Mouse (Mus musculus) kidney, embryonic 15.5 days (tissue): ENCODE measurements at regions not wholly inside any gene's neighbourhood (a gene's known extent, or its start where the extent isn't known, plus 50 kb on each side); places are given as distances from the start of the nearest gene placed in this dataset.

Experiments
- ATAC-seq: fragments of 200-750 bp; cut with Nextera tagmentation; replicated peaks from 2 replicates; pipeline ENCODE4 v1.8.0; 2017; ENCODE audit warnings: moderate TSS enrichment; ENCODE audit not compliant: low FRiP score
- H3K27ac ChIP-seq: fragments of 300-500 bp; sonication (generic); 2 replicates; pipeline ENCODE4 v1.5.1; 2015; ENCODE audit warnings: mild to moderate bottlenecking, inconsistent platforms
- H3K27me3 ChIP-seq: fragments of 300-500 bp; sonication (generic); 2 replicates; pipeline ENCODE4 v1.6.1; 2015; ENCODE audit warnings: inconsistent platforms
- H3K36me3 ChIP-seq: fragments of 300-500 bp; sonication (generic); 2 replicates; pipeline ENCODE4 v1.6.1; 2015; ENCODE audit warnings: inconsistent platforms
- H3K4me1 ChIP-seq: fragments of 300-500 bp; sonication (generic); 2 replicates; pipeline ENCODE4 v1.6.1; 2015; ENCODE audit warnings: inconsistent platforms
- H3K4me2 ChIP-seq: fragments of 300-500 bp; sonication (generic); 2 replicates; pipeline ENCODE4 v1.6.1; 2015; ENCODE audit warnings: moderate library complexity, mild to moderate bottlenecking, inconsistent platforms
- H3K4me3 ChIP-seq: fragments of 300-500 bp; sonication (generic); replicated peaks from 2 replicates; pipeline ENCODE4 v1.5.1; 2015; ENCODE audit warnings: mild to moderate bottlenecking, inconsistent platforms
- H3K9ac ChIP-seq: fragments of 300-500 bp; sonication (generic); 2 replicates; pipeline ENCODE4 v1.6.1; 2015; ENCODE audit warnings: mild to moderate bottlenecking, inconsistent platforms
- H3K9me3 ChIP-seq: fragments of 300-500 bp; sonication (generic); replicated peaks from 2 replicates; pipeline ENCODE4 v1.6.1; 2016; ENCODE audit warnings: inconsistent platforms
- WGBS: fragments of 180-500 bp; shearing (Covaris S2); methylation state at CpG from one replicate; pipeline ENCODE4 v1.1.7; 2015; ENCODE audit warnings: mixed read lengths; 5-methylcytosine and 5-hydroxymethylcytosine counted together

DNA sequence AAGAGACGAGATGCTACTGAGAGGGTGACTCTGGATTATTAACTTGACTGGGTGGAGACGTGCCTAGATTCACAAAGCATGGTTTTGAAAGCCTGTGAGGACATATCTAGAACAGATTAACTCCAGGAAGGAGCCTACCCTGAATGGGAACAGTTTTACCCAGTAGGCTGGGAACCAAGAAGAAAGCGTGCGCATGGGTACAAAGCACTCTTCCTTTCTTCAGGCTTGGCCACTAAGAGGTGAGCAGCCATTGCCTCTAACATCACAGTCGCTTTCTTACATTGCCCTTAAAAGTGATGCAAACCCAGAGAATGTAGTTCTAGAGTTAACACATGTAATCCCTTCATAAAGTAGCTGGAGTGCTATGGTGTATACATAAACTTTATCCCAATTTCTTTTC lies 414.0 kb downstream of the Efna5 start:
- H3K27me3 ChIP-seq: no peaks in the 10 kb centered on the region
- no peaks in the 10 kb centered on the region for H3K36me3 ChIP-seq
- no peak overlapping the region for H3K4me3 ChIP-seq
- H3K9me3 ChIP-seq: no peaks in the 10 kb centered on the region
- no peak overlapping the region for H3K27ac ChIP-seq
- H3K4me2 ChIP-seq: no peak overlapping the region
- H3K9ac ChIP-seq: no peak overlapping the region
- ATAC-seq: no peak
- H3K4me1 ChIP-seq: 0 out of 2 replicates have a peak, but pooled peaks cover 4% of the 10 kb centered on the region
- 87% methylated on average over 5 of the region's 5 CpGs for WGBS

DNA sequence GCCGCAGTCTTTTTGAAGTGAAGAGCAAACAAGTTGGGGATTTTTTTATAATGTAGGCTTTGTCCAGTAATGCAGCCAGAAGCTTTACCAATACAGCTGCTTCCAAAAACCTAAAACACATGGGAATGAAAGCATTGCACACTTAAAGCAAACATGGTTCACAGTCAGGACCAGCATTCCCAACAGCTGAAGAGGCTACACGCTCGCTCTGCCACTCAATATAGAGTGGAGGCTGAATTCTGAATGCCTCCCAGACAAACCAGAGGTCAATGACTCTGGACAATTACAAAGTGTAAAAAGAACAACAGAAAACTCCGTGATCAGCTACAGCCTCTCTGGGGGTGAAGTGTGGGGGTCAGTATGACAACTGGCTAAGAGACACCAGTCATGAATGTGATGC lies 416.1 kb downstream of the Efna5 start:
- no peak for ATAC-seq
- no peak overlapping the region for H3K4me2 ChIP-seq
- WGBS: 75% methylated on average over 4 of the region's 4 CpGs
- H3K27ac ChIP-seq: no peak overlapping the region
- no peaks in the 10 kb centered on the region for H3K36me3 ChIP-seq
- no peak overlapping the region for H3K9ac ChIP-seq
- H3K4me3 ChIP-seq: no peak overlapping the region
- no peaks in the 10 kb centered on the region for H3K9me3 ChIP-seq
- 0 out of 2 replicates have a peak, but pooled peaks cover 4% of the 10 kb centered on the region for H3K4me1 ChIP-seq
- H3K27me3 ChIP-seq: no peaks in the 10 kb centered on the region

DNA sequence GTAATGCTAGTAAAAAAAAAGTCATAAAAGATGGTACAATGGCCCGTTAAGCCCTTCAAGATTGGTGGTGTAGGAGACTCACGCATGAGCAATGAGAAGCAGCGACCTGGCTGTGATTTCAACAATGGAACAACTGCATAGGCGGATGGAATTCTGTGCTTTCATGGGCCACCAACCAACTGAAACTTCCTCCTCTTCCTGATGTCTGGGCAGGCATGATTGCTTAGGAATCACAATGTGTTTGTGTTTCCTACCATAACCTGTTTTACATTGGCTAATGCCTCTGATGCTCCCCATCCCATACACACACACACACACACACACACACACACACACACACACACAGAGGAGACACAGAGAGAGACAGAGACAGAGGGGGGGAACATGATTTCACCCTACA lies 416.9 kb downstream of the Efna5 start:
- no peaks in the 10 kb centered on the region for H3K27me3 ChIP-seq
- H3K4me2 ChIP-seq: no peak overlapping the region
- 40% methylated on average over 4 of the region's 4 CpGs for WGBS
- 0 out of 2 replicates have a peak, but pooled peaks cover 4% of the 10 kb centered on the region for H3K4me1 ChIP-seq
- no peaks in the 10 kb centered on the region for H3K9me3 ChIP-seq
- ATAC-seq: peak; percentile 88
- H3K36me3 ChIP-seq: no peaks in the 10 kb centered on the region
- H3K9ac ChIP-seq: no peak overlapping the region
- H3K4me3 ChIP-seq: no peak overlapping the region
- H3K27ac ChIP-seq: peak overlapping the region; percentile 73

DNA sequence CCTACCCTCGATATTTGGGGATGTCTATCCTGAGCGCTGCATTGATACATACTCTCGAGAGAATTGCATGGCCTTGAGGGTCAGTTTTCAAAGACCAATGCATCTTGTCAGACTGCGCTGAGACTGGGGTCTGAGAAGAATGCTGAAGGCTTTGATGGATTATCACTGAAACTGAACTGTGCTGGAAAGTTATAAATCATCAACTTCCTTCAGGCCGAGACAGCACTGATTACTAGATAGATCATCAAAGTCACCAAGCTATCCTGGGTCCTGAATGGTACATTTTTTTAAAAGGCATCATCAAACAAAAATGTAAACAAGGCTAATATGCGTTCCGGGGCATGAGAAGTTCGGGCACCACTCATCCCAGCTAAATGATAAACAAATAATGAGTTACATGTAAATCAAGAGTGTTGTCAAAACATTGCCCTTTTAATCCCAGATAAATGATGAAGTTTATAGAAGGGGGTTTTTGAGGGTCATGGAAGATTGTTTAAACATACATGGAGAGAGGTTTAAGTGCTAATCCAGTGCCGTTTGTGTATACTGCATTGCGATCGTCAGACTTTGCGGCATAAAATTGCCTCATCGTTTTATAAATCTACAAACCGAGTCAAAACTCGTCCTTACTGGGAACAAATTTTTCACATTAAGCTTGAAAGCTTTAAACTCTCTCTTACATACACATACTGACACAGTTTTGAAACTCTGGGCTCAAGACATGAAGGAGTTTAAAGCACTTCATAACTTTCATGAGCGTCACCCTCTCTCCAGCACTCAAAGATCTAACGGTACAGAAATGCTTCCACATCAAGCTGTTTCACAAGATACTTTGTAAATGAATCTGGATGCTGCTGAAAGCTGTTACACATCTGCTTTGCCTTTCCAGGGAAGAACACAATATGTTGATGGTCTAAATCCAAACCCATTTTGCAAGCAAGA lies 419.5 kb downstream of the Efna5 start:
- WGBS: 56% methylated on average over 17 of the region's 17 CpGs
- H3K4me1 ChIP-seq: 0 out of 2 replicates have a peak, but pooled peaks cover 4% of the 10 kb centered on the region
- no peaks in the 10 kb centered on the region for H3K27me3 ChIP-seq
- no peak overlapping the region for H3K9ac ChIP-seq
- H3K4me3 ChIP-seq: no peak overlapping the region
- H3K9me3 ChIP-seq: no peaks in the 10 kb centered on the region
- H3K27ac ChIP-seq: no peak overlapping the region
- ATAC-seq: no peak
- no peaks in the 10 kb centered on the region for H3K36me3 ChIP-seq
- no peak overlapping the region for H3K4me2 ChIP-seq

DNA sequence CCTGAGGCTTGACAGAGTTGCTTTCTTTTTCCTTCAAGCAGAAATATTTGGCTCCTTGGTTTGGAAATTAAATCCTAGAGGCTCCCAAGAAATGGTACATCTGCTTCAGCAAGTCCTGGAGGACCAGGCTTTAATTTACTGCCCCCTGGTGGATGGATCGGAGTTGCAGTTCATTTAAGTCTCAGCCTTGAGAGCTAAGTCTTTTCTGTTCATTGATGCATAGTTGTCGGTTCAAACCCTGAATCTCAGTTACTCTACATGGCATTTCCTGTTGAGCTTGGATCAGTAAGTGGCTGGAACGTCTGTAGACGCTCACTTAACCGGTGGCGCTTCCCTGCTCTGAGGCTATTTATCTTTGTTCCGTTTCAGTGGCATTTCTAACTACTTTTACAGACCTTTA lies 422.2 kb downstream of the Efna5 start:
- Histone ChIP-seq H3K27ac (no peak overlapping the region), H3K36me3 (no peaks in the 10 kb centered on the region), H3K9ac (no peak overlapping the region), H3K4me2 (no peak overlapping the region), H3K27me3 (no peaks in the 10 kb centered on the region), H3K4me3 (no peak overlapping the region), H3K9me3 (no peaks in the 10 kb centered on the region), H3K4me1 (0 out of 2 replicates have a peak, but pooled peaks cover 4% of the 10 kb centered on the region)
- WGBS: 25% methylated on average over 7 of the region's 7 CpGs
- ATAC-seq: peak; percentile 79

DNA sequence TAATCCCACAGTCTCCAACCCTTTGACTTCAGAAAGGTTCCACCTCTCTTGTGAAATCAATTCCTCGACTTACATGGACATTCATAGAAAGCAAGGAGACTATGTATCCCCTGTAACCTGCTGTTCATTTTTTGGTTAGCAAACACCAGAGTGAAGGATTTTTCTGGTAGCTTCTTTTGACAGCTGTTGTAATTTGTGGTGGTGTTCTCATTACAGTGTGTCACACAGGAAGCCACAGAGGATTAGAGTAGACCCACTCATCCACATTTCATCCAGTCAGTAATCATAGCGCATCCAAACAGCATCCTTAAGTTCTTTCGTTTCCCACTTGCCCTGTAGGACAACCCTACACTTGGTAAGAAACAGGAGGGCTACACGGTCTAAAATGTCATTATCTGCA lies 443.1 kb downstream of the Efna5 start:
- Histone ChIP-seq H3K9ac (no peak overlapping the region), H3K4me1 (no peaks in the 10 kb centered on the region), H3K4me2 (no peak overlapping the region), H3K9me3 (no peaks in the 10 kb centered on the region), H3K27me3 (no peaks in the 10 kb centered on the region), H3K27ac (no peak overlapping the region), H3K4me3 (no peak overlapping the region), H3K36me3 (no peaks in the 10 kb centered on the region)
- ATAC-seq: no peak
- WGBS: 56% methylated on average over 4 of the region's 4 CpGs

DNA sequence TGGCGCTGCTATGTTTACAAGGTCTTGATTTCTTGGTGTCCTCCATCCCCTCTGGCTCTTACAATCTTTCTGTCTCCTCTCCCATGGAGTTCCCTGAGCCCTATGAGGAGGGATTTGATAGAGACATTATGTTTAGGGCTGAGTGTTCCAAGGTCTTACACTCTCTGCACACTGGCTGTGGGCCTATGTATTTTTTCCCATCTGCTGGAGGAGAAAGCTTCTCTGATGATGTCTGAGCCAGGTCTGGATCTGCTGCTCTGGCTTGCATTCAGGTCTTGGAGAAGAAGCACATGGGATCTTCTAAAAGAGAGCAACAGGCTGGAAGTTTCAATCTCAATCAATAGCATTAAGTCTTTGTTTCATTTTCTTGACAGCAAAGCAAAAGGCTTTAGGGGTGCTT lies 445.1 kb downstream of the Efna5 start:
- no peak for ATAC-seq
- H3K4me3 ChIP-seq: no peak overlapping the region
- no peaks in the 10 kb centered on the region for H3K36me3 ChIP-seq
- H3K27me3 ChIP-seq: no peaks in the 10 kb centered on the region
- no peaks in the 10 kb centered on the region for H3K4me1 ChIP-seq
- no peak overlapping the region for H3K4me2 ChIP-seq
- no peak overlapping the region for H3K27ac ChIP-seq
- WGBS: 90% methylated on average over 1 of the region's 1 CpGs
- H3K9ac ChIP-seq: no peak overlapping the region
- no peaks in the 10 kb centered on the region for H3K9me3 ChIP-seq

DNA sequence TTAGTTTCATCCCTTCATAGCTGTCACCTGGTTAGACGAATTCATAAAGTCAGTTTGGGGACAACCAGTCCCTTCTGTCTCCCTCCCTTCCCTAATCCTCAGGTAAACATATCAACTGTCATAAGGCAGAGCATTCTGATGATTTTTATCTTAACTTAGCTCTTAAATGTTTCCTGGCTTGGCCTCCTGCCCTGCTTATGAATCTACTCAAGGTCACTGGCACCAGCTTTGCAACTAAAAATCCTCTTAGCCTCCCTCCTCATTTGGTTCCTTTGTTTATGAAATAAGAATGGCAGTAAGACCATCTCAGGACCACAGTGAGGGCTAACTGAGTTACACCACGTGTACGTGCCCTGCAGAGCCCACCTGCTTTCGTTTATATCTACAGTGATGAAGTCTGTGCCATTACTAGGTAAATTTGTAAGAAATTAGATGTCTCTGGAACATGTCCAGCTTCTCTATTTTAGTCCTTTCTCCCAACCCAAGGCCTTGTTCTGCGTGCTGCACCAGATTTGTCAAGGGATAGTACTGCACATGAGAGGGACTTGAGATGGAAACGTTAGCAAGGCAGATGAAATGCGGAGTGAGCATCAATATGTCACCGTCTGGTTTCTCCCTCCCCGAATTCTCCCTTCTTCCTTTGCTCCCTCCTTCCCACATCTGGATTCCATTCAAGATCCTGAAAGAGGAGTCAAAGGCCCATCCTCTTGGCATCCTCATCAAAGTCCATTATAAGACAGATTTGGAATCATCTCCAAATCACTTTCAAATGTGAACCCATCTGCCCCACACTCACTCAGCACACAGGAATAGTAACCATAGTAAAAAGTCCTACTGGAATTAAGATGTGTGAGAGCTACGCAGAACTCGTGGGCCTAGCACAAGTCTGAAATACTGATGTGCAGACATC lies 457.4 kb downstream of the Efna5 start:
- Histone ChIP-seq H3K4me2 (no peak overlapping the region), H3K9ac (no peak overlapping the region), H3K36me3 (no peaks in the 10 kb centered on the region), H3K27me3 (no peaks in the 10 kb centered on the region), H3K27ac (no peak overlapping the region), H3K4me3 (no peak overlapping the region), H3K9me3 (no peaks in the 10 kb centered on the region), H3K4me1 (no peaks in the 10 kb centered on the region)
- no peak for ATAC-seq
- WGBS: 78% methylated on average over 11 of the region's 11 CpGs

DNA sequence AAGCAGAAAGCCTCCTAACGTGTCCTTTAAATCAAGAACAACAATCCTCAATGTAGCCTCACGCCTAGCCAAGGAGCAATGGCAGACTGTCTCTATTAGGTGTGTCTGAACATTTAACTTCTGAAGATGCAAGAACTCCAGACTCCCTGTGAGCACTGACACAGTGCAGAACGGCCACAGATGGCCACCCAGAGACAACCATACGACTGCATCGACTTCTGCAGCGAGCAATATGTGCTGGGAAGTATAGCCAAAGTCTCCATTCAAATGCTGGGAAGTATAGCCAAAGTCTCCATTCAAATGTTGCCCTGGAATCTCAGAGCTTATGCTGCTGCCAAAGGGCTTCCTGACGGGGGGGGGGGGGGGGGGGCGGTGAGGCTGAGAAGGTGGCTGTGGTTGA lies 463.5 kb downstream of the Efna5 start:
- no peaks in the 10 kb centered on the region for H3K4me1 ChIP-seq
- no peak for ATAC-seq
- WGBS: 75% methylated on average over 8 of the region's 8 CpGs

DNA sequence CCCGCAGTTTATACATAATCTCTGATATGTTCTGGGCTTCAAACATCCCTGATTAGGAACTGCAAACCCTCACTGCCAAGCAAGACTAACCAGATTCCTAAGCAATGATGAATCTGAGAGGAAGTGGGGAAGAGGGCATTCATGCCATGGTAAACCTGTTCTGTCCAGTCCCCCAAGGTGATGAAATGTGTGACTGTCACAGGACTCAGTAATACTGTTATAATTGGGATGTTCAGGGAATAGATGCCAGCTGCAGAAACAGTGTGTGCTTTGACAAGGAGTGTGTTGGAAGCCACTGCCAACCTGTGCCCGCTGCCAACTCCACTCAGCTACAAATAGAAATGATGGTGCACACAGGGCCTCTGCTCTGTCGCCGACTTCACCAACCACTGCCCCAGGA lies 466.0 kb downstream of the Efna5 start:
- Histone ChIP-seq H3K4me2 (no peak overlapping the region), H3K4me3 (no peak overlapping the region), H3K9ac (no peak overlapping the region), H3K36me3 (no peaks in the 10 kb centered on the region), H3K27me3 (no peaks in the 10 kb centered on the region), H3K27ac (no peak overlapping the region), H3K9me3 (no peaks in the 10 kb centered on the region), H3K4me1 (no peaks in the 10 kb centered on the region)
- 93% methylated on average over 4 of the region's 4 CpGs for WGBS
- ATAC-seq: no peak

More for the DNA sequence above, 463.5 kb downstream of the Efna5 start:
- Histone ChIP-seq H3K27ac (no peak overlapping the region), H3K4me3 (no peak overlapping the region), H3K9ac (no peak overlapping the region), H3K9me3 (no peaks in the 10 kb centered on the region), H3K4me2 (no peak overlapping the region), H3K36me3 (no peaks in the 10 kb centered on the region), H3K27me3 (no peaks in the 10 kb centered on the region)

DNA sequence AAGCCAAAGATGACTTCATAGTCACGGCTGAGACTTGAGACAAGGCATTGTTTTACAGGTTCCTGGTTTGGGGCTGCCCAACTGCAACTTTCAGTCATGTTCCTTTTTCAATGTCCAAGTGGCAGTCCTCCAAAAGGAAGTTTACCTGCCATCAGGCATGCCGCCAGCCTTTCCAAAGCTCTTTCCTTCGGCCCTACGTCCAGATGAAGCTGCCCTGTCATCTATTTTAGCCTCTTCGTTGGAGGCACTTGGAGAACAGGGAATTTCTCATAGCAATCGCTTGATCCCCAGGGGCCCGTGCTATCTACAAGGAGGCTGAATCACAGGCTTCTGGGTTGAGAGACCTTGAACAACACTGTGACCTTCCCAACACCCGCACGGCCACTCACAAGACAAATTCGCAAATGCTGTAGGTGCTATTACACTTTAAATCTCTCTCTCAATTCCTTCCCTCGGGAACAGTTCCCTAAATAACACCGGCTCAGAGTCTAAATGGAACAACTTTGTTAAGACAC lies 468.4 kb downstream of the Efna5 start:
- Histone ChIP-seq H3K9me3 (0 out of 2 replicates have a peak, but pooled peaks cover 2% of the 10 kb centered on the region), H3K4me3 (no peak overlapping the region), H3K36me3 (no peaks in the 10 kb centered on the region), H3K9ac (no peak overlapping the region), H3K4me2 (no peak overlapping the region), H3K4me1 (no peaks in the 10 kb centered on the region), H3K27me3 (no peaks in the 10 kb centered on the region), H3K27ac (no peak overlapping the region)
- 82% methylated on average over 12 of the region's 12 CpGs for WGBS
- no peak for ATAC-seq

DNA sequence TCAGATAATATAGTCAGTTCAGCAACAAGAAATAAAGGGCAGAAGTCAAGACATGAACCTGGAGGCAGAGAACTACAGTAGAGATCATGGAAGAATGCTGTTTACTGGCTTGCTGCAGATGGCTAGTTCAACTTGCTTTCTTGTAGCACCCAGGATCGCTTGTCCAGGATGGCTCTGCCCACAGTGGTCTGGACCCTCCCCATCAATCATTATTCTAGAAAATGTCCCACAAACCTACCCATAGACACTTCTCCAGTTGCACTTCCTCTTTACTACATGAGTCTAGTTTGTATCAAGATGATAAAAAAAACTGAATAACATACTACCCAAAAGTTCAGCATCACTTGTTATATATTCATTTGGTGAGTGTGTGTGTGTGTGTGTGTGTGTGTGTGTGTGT lies 477.4 kb downstream of the Efna5 start:
- no peak overlapping the region for H3K4me2 ChIP-seq
- H3K4me1 ChIP-seq: no peaks in the 10 kb centered on the region
- H3K27ac ChIP-seq: no peak overlapping the region
- no peaks in the 10 kb centered on the region for H3K27me3 ChIP-seq
- no peaks in the 10 kb centered on the region for H3K9me3 ChIP-seq
- H3K9ac ChIP-seq: no peak overlapping the region
- no peak overlapping the region for H3K4me3 ChIP-seq
- no peak for ATAC-seq
- WGBS: 81% methylated on average over 1 of the region's 1 CpGs
- no peaks in the 10 kb centered on the region for H3K36me3 ChIP-seq
